Mouse (Mus musculus): ENCODE results near the gene Clec2e.
"Not testable (repeated sequence)": the region's sequence is repeated elsewhere in the genome, so short reads cannot be mapped to it uniquely, and the experiment has no call there.

The Clec2e gene

GRCm38 (mm10) chr6:129100794-129101193, at the start of gene Clec2e:
Gene Clec2e, minus strand, starts transcription at chr6:129100913.
- not testable (repeated sequence) for DNase-seq (ENCODE audit: low read depth, low spot score)

GRCm38 (mm10) chr6:129146812-129147211, 46.1 kb upstream of the Clec2e start:
- no peak for DNase-seq (ENCODE audit: low read depth, low spot score)

- DNase-seq (ENCODE audit: low read depth, low spot score), result no peak
Measured at GRCm38 (mm10) chr6:129132604-129133341, 32.1 kb upstream of the Clec2e start.

GRCm38 (mm10) chr6:129126861-129127260, 26.1 kb upstream of the Clec2e start:
- no peak for DNase-seq (ENCODE audit: low read depth, low spot score)

GRCm38 (mm10) chr6:129124531-129124930, 23.8 kb upstream of the Clec2e start:
- not testable (repeated sequence) for DNase-seq (ENCODE audit: low read depth, low spot score)

- DNase-seq (ENCODE audit: low read depth, low spot score), result no peak
Measured at GRCm38 (mm10) chr6:129116223-129116622, 15.5 kb upstream of the Clec2e start.

- DNase-seq (ENCODE audit: low read depth, low spot score), result not testable (repeated sequence)
Measured at GRCm38 (mm10) chr6:129114237-129114636, 13.5 kb upstream of the Clec2e start.

- peak; percentile 28 for DNase-seq (ENCODE audit: low read depth, low spot score)
Measured at GRCm38 (mm10) chr6:129113769-129114168, 13.1 kb upstream of the Clec2e start.

- no peak for DNase-seq (ENCODE audit: low read depth, low spot score)
Measured at GRCm38 (mm10) chr6:129113030-129113673, 12.4 kb upstream of the Clec2e start.

GRCm38 (mm10) chr6:129112526-129112925, 11.8 kb upstream of the Clec2e start:
- DNase-seq (ENCODE audit: low read depth, low spot score), result no peak

- DNase-seq (ENCODE audit: low read depth, low spot score), result no peak
Measured at GRCm38 (mm10) chr6:129107916-129108315, 7.2 kb upstream of the Clec2e start.

GRCm38 (mm10) chr6:129102858-129103555, 2.3 kb upstream of the Clec2e start:
- DNase-seq (ENCODE audit: low read depth, low spot score), result no peak

GRCm38 (mm10) chr6:129101604-129102003, 891 bp upstream of the Clec2e start:
- DNase-seq (ENCODE audit: low read depth, low spot score), result no peak

GRCm38 (mm10) chr6:129097929-129098328, 2.8 kb downstream of the Clec2e start:
- no peak for DNase-seq (ENCODE audit: low read depth, low spot score)

- peak; percentile 48 for DNase-seq (ENCODE audit: low read depth, low spot score)
Measured at GRCm38 (mm10) chr6:129095166-129095565, 5.5 kb downstream of the Clec2e start.

GRCm38 (mm10) chr6:129088596-129088995, 12.1 kb downstream of the Clec2e start:
- not testable (repeated sequence) for DNase-seq (ENCODE audit: low read depth, low spot score)

GRCm38 (mm10) chr6:129088161-129088560, 12.6 kb downstream of the Clec2e start:
- DNase-seq (ENCODE audit: low read depth, low spot score), result no peak

- DNase-seq (ENCODE audit: low read depth, low spot score), result not testable (repeated sequence)
Measured at GRCm38 (mm10) chr6:129086031-129086430, 14.7 kb downstream of the Clec2e start.

- peak; percentile 47 for DNase-seq (ENCODE audit: low read depth, low spot score)
Measured at GRCm38 (mm10) chr6:129085098-129085497, 15.6 kb downstream of the Clec2e start.

- DNase-seq (ENCODE audit: low read depth, low spot score), result peak; percentile 14
Measured at GRCm38 (mm10) chr6:129066986-129067385, 33.7 kb downstream of the Clec2e start.

GRCm38 (mm10) chr6:129066530-129066929, 34.2 kb downstream of the Clec2e start:
- DNase-seq (ENCODE audit: low read depth, low spot score), result no peak

GRCm38 (mm10) chr6:129065857-129066256, 34.9 kb downstream of the Clec2e start:
- no peak for DNase-seq (ENCODE audit: low read depth, low spot score)
